Mouse (Mus musculus) layer of hippocampus, postnatal 25 days (tissue): ENCODE measurements around the gene Vip. TPM values are rescaled to one million over a fixed set of nuclear protein-coding genes. Genes with fewer than 3 reads are reported as not detected.

Experiments used
- total RNA-seq, 2 experiments: library from RNA; stranded (reverse); gene quantifications; 2 replicates each; pipeline ENCODE4 v1.2.3; 2021

Vip gene
- total RNA-seq, 2 experiments from 2014 or later = 12.2 to 18.7 TPM

Other genes with a start within 250 kb of the Vip start
- 100 to 1,000 TPM; 241 to 279 TPM for gene Syne1, start 87.7 kb upstream of the Vip start, total RNA-seq
- under 1 TPM; 0.25 to 0.54 TPM for gene Myct1, start 45.4 kb upstream of the Vip start, total RNA-seq
- 1 to 10 TPM; 1.0 to 1.3 TPM for gene Fbxo5, start 166.4 kb downstream of the Vip start, total RNA-seq
- gene Mtrf1l, start 184.7 kb downstream of the Vip start, total RNA-seq = 10 to 100 TPM; 11.4 TPM